Mouse (Mus musculus): ENCODE measurements around the gene Atp2b2.

DNA sequence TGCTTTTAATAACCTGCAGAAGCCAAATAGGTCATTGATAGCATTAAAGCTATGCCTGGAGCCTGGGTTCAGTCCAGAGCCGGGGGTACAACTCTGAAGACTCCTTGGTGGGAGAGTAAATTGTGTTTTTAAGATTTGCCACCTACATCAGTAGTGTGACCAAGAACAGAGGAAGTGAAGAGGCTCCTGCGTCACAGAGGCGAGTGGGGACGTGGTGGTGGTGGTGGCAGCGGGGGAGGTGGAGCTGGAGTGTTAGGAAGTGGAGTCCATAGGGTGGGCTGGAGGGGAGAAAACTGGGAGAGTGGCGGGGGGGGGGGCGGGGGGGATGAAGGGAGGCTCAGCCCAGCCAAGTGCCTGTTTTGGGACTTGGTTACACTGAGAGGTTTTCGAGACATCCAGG lies 177.6 kb downstream of the Atp2b2 start:
- TF ChIP-seq POLR2A (IDR thresholded peaks at IDR 0.05; ENCODE audit: insufficient read depth, low read depth, low read length) (no peak), CTCF (IDR thresholded peaks at IDR 0.05; ENCODE audit: insufficient read depth, low read depth, low read length) (no peak)

Measured in olfactory bulb, adult 2 months (tissue).